Mouse (Mus musculus): ENCODE data around the gene Hist1h2be. TPM values are rescaled to one million over a fixed set of nuclear protein-coding genes. Genes with fewer than 3 reads are reported as not detected.
"Not testable (repeated sequence)": the region's sequence is repeated elsewhere in the genome, so short reads cannot be mapped to it uniquely, and the experiment has no call there.

Hist1h2be gene
- total RNA-seq, 2 experiments from 2014 or later, result 10.5 to 10.7 TPM

DNA sequence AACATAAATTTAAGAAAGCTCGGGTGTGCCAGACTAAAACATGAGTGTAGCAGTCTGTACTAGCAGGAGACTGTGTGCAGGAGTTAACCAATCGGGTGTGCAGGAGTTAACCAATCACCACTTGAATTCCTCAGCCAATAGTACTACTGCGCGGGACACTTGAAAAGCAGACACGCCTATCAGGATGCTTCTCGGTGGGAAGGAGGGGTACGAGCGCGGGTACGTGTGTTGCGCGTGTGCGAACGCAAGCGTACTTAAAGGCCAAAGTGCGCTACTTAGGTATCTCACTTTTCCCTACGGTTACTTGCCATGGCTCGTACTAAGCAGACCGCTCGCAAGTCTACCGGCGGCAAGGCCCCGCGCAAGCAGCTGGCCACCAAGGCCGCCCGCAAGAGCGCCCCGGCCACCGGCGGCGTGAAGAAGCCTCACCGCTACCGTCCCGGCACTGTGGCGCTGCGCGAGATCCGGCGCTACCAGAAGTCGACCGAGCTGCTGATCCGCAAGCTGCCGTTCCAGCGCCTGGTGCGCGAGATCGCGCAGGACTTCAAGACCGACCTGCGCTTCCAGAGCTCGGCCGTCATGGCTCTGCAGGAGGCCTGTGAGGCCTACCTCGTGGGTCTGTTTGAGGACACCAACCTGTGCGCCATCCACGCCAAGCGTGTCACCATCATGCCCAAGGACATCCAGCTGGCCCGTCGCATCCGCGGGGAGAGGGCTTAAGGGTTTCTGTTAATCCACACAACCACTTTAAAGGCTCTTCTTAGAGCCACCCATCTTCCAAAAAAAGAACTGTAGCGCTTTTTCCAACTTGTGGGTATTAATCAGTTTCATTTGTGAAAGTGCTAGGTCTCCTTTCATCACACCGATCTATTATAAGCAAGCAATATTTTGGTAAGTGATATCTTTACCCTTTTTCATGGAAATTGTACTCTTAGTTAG is 85.5 kb downstream of the Hist1h2be start, which contains the start of gene Hist1h3g:
TSS of gene Hist1h3g (plus strand) at position 286 of the 939 bp plus-strand sequence.
- peak; percentile 71 for DNase-seq (ENCODE audit: low spot score)
- intact Hi-C loops (cut with DNase I), result not testable (repeated sequence)

DNA sequence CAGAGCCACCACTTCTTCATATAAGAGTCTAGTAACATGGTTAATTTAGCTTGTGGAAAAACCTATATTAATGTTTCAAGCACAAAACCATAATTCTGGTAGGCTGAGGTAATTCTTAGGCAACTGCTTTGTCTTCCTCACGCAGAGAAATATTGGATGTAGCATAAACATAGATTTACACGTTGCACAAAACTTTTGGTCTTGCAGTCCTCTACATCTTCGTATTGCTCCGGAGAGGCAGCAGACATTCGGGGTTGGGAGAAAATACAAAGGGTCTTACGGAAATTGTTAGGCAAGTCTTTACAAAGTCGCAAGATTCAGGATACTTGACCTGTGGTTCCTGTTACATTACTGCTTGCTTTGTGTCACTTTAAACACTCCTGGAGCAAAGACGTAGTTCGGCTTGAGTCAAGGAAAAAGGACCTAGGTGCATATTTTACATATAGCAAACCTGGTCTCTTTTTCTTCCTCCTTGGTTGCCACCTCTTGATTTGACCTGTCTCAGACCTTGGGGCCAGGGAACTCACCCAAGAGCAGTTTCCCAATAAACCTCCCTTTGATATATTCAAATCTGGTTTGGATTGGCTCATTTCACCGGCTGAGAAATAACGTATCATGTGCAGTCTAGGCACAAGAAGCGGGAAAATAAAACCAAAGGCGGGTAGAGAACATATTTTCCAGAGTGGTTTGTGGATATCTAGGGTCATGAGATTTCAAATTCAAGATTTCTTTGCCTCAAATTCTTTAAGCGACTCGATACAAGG is 86.4 kb downstream of the Hist1h2be start:
- DNase-seq (ENCODE audit: low spot score), result no peak
- intact Hi-C loops (cut with DNase I), result loop anchor here (5.0 kb wide), 3 partner anchors 48 to 1822 kb away; partner anchors contain the start of gene Hist1h4d

Small RNAs within 50 kb of the gene (microRNA-seq; reads per million reads assigned to microRNA genes)
- gene Gm44297 (not detected), gene Gm44359 (not detected), gene Gm44394 (not detected)

Other genes starting within 250 kb of the Hist1h2be start
- 1 to 10 TPM; 3.9 to 4.4 TPM for gene Abt1, start 197.3 kb downstream of the Hist1h2be start, total RNA-seq (2021)
- not detected for gene Btn1a1, start 155.2 kb downstream of the Hist1h2be start, total RNA-seq (2021)
- gene Btn2a2, start 132.3 kb downstream of the Hist1h2be start, total RNA-seq (2021), result not detected
- 100 to 1,000 TPM; 272 to 334 TPM for gene Hist1h4h, start 90.1 kb downstream of the Hist1h2be start, total RNA-seq (2021)
- gene Hist1h2af, start 87.2 kb downstream of the Hist1h2be start, total RNA-seq (2021), result 10 to 100 TPM; 13.7 to 25.9 TPM
- 1 to 10 TPM; 3.4 to 4.1 TPM for gene Hist1h3g, start 85.7 kb downstream of the Hist1h2be start, total RNA-seq (2021)
- gene Hist1h2bh, start 77.7 kb downstream of the Hist1h2be start, total RNA-seq (2021), result 1 to 10 TPM; 1.4 to 1.9 TPM
- gene Hist1h3f, start 77.1 kb downstream of the Hist1h2be start, total RNA-seq (2021), result 10 to 100 TPM in 1 of 2 experiments, 1 to 10 TPM in 1; 6.4 to 10.6 TPM
- gene Hist1h4f, start 69.5 kb downstream of the Hist1h2be start, total RNA-seq (2021), result 10 to 100 TPM; 33.0 to 46.9 TPM
- 1 to 10 TPM; 1.8 to 2.5 TPM for gene Hist1h1d, start 67.9 kb downstream of the Hist1h2be start, total RNA-seq (2021)
- 10 to 100 TPM; 15.4 to 27.3 TPM for gene Hist1h3e, start 58.8 kb downstream of the Hist1h2be start, total RNA-seq (2021)
- gene Hist1h2ae, start 49.9 kb downstream of the Hist1h2be start, total RNA-seq (2021), result 1 to 10 TPM; 3.4 to 4.1 TPM
- gene Hist1h2bg, start 49.7 kb downstream of the Hist1h2be start, total RNA-seq (2021), result 10 to 100 TPM; 28.4 to 48.1 TPM
- 10 to 100 TPM; 16.8 to 17.6 TPM for gene Hist1h2bf, start 46.9 kb downstream of the Hist1h2be start, total RNA-seq (2021)
- 1 to 10 TPM; 2.4 to 4.8 TPM for gene Hist1h2ad, start 46.7 kb downstream of the Hist1h2be start, total RNA-seq (2021)
- 1 to 10 TPM; 3.4 to 3.6 TPM for gene Hist1h3d, start 45.4 kb downstream of the Hist1h2be start, total RNA-seq (2021)
- 10 to 100 TPM; 54.4 to 63.1 TPM for gene Hist1h4d, start 39.5 kb downstream of the Hist1h2be start, total RNA-seq (2021)
- 10 to 100 TPM; 35.6 to 42.0 TPM for gene Hist1h1e, start 1.4 kb upstream of the Hist1h2be start, total RNA-seq (2021)
- gene Hist1h2ac, start 62.8 kb upstream of the Hist1h2be start, total RNA-seq (2021), result 1 to 10 TPM; 1.5 to 1.9 TPM
- gene Hist1h2bc, start 63.1 kb upstream of the Hist1h2be start, total RNA-seq (2021), result 10 to 100 TPM; 73.7 to 74.9 TPM
- not detected for gene Hist1h1t, start 74.7 kb upstream of the Hist1h2be start, total RNA-seq (2021)
- gene Hist1h4c, start 77.3 kb upstream of the Hist1h2be start, total RNA-seq (2021), result 10 to 100 TPM; 42.4 to 60.8 TPM
- gene Hfe, start 89.7 kb upstream of the Hist1h2be start, total RNA-seq (2021), result 10 to 100 TPM; 48.9 to 50.3 TPM
- 100 to 1,000 TPM; 134 to 160 TPM for gene Hist1h1c, start 117.7 kb upstream of the Hist1h2be start, total RNA-seq (2021)
- gene Hist1h3c, start 124.5 kb upstream of the Hist1h2be start, total RNA-seq (2021), result 1 to 10 TPM; 3.2 to 9.1 TPM
- gene Hist1h2bb, start 125.6 kb upstream of the Hist1h2be start, total RNA-seq (2021), result 10 to 100 TPM in 1 of 2 experiments, 1 to 10 TPM in 1; 9.6 to 11.4 TPM
- gene Hist1h2ab, start 130.0 kb upstream of the Hist1h2be start, total RNA-seq (2021), result 10 to 100 TPM; 12.7 to 17.0 TPM
- gene Hist1h3b, start 131.1 kb upstream of the Hist1h2be start, total RNA-seq (2021), result 10 to 100 TPM; 19.3 to 26.5 TPM
- gene Hist1h4b, start 135.9 kb upstream of the Hist1h2be start, total RNA-seq (2021), result 10 to 100 TPM; 13.3 to 23.6 TPM
- 10 to 100 TPM; 12.6 to 15.8 TPM for gene Hist1h4a, start 140.1 kb upstream of the Hist1h2be start, total RNA-seq (2021)
- 10 to 100 TPM; 15.8 to 18.0 TPM for gene Hist1h3a, start 141.3 kb upstream of the Hist1h2be start, total RNA-seq (2021)
- gene Hist1h1a, start 142.5 kb upstream of the Hist1h2be start, total RNA-seq (2021), result 1 to 10 TPM; 5.4 to 9.2 TPM
- gene Trim38, start 148.8 kb upstream of the Hist1h2be start, total RNA-seq (2021), result not detected
- not detected for gene Slc17a2, start 185.9 kb upstream of the Hist1h2be start, total RNA-seq (2021)
- gene Slc17a3, start 218.3 kb upstream of the Hist1h2be start, total RNA-seq (2021), result not detected
- gene Slc17a1, start 246.6 kb upstream of the Hist1h2be start, total RNA-seq (2021), result not detected